Mouse (Mus musculus) liver, adult (tissue): ENCODE measurements around the gene Tnfaip8l2.
A peak's percentile ranks its signal among the peaks of the same experiment; 100 is the strongest.

Experiments
- GATA4 ChIP-seq: IDR thresholded peaks from 2 replicates; pipeline ENCODE4 v1.6.1; 2014; ENCODE audit warnings: mild to moderate bottlenecking, low read length; ENCODE audit not compliant: insufficient replicate concordance

The Tnfaip8l2 gene

DNA sequence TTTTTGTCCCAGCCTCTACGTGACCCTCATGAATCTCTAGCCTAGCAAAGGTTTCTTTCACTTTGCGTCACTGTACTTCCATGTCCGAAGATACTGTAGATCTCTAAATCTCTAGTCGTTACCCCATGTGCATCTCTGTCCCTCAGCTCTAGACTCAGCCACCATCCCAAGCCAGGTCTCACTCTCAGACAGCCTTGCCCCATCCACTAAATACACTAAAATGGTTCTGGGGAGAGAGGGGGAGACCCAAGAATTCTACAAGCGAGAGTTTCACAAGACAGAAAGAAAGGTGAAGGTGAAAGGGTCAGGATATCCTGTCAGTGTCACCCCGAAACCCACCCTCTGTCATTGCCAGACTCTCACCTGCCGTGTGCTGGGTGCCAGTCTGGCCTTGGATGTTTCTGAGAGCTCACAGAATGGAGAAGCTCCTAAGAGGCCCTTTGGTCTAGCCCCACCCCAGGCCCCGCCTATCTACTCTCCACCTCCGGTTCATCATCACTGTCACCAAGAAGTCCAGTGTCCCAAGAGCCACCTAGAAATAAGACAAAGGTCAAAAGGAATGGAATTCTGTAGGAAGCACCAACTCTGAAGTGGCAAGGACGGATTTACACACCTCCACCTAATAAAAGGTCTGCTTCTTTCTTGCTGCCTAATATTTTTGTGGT, at the start of gene Tnfaip8l2:
Tnfaip8l2 (minus strand) TSS at position 409 of the 665 bp plus-strand sequence.
- no peak for TF ChIP-seq GATA4

DNA sequence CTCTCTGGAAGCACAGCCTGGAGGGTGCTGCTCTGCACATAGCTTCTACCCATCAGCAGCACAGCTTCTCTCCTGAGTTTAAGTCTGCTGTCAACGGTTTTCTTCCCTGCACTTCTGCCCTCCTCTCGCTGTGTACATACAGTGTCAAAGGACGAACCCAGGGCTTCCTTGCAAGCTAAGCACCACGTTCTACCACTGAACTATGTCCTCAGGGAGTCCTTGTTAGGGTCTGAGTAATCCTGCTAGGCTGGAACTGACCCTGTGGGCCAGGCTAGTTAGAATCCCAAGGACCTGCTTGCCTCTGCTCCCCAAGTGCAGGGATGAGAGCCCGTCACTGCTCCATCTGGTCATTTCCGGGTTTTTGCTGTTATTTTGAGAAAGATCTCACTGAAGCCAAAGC, 44.7 kb upstream of the Tnfaip8l2 start:
- TF ChIP-seq GATA4: no peak

GRCm38 (mm10) chr3:95186100-95186499, 43.9 kb upstream of the Tnfaip8l2 start:
- TF ChIP-seq GATA4: no peak

GRCm38 (mm10) chr3:95184796-95185577, 42.8 kb upstream of the Tnfaip8l2 start:
- no peak for TF ChIP-seq GATA4

DNA sequence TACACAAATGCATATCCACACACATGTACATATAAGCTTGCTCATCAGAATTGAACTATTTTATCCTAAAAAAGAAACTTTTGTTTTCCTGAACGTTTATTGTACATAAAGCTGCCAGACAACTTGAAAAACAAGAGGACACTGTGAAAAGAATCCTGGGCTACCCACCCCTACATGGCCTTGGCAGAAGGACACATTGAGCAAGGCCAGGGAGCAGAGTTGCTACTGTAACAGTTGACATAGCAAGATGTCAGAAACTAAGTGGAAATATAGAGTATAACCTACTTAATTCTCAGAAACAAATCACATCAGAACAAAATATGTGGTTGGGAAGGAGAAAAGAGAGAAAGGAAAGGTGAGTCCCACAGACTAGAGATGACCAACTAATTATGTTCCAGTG, 39.7 kb upstream of the Tnfaip8l2 start:
- no peak for TF ChIP-seq GATA4

DNA sequence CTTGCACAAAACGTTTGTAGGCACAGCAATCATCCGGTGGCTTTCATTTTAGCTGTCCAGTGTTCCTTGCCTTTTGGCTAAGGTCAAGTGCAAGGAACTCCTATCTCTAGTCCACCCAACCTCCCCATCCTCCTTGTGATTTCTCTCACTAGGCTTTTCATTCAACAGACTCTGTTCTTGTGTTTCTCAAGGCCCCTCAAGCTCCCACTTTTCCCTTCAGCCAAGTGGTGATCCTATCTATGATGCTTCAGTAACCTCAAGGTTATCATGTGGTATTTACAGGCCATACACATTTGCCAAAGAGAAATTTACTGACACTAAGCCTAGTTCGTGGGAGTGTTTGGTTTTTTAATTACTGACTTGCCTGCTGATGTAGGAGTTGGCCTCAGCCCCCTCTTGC, 37.7 kb upstream of the Tnfaip8l2 start:
- TF ChIP-seq GATA4: no peak

DNA sequence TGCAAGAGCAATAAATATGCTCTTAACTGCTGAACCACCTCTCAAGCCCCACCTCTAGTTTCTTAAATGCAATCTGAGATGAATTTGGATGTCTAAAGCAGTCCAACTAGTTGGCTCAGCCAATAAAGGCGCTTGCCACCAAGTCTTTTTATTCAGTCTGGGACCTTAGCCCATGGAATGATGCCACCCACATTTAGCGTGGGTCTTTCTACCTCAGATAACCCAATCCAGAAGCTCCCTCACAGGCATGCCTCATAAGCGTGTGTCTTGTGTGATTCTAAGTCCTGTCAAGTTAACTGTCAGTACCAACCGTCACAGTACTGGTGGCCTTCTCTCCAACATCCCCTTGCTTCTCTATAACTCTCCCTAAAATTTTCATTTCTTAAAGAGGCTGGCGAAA, 36.8 kb upstream of the Tnfaip8l2 start:
- TF ChIP-seq GATA4: no peak

- TF ChIP-seq GATA4: no peak
Measured at GRCm38 (mm10) chr3:95177583-95177982, 35.4 kb upstream of the Tnfaip8l2 start.

DNA sequence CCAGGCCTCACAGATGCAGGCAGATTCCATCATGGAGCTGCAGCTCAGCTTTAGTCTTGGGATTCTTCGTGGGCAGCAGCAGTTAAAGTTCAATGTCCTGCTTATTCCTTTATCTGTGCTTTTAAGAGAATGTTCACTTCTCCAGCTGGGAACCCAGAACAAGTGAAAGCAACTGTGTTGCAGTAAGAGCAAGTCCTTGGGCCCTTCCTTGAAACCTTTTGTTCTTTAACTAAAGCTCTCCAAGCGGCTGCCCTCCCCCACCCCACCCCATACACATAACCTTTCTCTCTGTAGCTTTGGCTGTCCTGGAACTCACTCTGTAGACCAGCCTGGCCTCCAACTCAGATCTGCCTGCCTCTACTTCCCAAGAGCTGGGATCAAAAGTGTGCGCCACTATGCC, 34.3 kb upstream of the Tnfaip8l2 start:
- no peak for TF ChIP-seq GATA4

- TF ChIP-seq GATA4: peak; percentile 63; the same call in 1 of the 2 replicates
Measured at GRCm38 (mm10) chr3:95174011-95174592, 31.9 kb upstream of the Tnfaip8l2 start.

- no peak for TF ChIP-seq GATA4
Measured at GRCm38 (mm10) chr3:95173256-95173949, 31.2 kb upstream of the Tnfaip8l2 start.

DNA sequence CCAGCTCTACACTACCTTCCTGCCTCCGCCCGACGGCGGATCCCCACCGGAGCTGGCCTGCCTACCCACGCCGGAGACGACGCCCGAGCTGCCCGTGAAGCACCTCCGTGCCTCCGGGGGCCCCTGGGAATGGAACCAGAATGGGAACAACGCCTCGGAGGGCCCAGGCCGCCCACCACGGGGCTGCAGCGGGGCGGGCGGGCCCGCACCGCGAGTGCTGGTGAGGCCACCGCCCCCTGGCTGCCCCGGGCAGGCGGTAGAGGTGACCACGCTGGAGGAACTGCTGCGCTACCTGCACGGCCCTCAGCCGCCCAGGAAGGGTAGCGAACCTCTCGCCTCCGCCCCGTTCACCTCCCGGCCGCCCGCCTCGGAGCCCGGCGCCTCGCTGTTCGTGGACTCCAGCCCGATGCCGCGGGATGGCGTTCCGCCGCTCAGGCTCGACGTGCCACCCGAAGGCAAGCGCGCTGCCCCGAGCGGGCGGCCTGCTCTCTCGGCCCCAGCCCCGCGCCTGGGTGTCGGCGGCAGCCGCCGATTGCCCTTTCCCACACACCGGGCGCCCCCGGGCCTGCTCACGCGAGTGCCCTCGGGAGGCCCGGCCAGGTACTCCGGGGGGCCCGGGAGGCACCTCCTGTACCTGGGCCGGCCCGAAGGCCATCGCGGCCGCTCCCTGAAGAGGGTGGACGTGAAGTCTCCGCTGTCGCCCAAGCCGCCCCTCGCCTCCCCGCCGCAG, 30.5 kb upstream of the Tnfaip8l2 start:
- TF ChIP-seq GATA4: no peak

DNA sequence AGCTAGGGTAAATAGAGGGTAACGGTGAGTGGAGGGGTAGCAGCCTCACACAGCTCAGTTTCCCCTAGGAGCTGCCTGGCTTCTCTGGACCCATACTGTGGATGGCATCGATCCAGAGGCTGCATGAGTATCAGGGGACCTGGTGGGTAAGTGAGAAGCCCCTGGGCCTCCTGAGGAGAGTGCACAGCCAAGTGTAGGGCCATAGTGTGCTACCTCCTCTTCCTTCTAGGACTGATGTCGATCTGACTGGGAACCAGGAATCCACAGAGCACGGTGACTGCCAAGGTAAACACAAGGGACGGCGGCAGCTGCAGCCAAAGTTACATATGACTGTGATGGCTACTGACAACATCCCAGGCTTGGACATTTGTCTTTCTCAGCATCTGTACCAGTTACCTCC, 28.9 kb upstream of the Tnfaip8l2 start:
- TF ChIP-seq GATA4: no peak

DNA sequence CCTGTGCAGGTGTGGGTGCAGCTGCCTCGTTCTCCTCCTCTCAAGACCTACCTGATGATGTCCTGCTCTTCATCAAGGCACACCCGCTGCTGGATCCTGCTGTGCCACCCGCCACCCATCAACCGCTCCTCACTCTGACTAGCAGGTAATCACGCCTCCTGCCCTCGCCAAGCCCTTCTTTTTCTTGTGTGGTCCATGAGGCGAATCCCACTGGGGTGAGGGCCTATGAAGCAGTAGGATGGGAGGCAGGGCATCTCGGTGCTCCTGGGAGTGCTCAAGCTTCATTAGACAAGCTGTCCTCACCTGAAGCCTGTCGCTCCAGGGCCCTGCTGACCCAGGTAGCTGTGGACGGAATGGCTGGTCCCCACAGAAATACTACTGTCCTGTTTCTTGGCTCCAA, 27.8 kb upstream of the Tnfaip8l2 start:
- no peak for TF ChIP-seq GATA4

- TF ChIP-seq GATA4: no peak
Measured at GRCm38 (mm10) chr3:95164840-95165239, 22.7 kb upstream of the Tnfaip8l2 start.
